Mouse (Mus musculus) left cerebral cortex, adult 18-20 months (tissue): Measurements from ENCODE around the gene Lkaaear1. TPM values are rescaled to one million over a fixed set of nuclear protein-coding genes. Genes with fewer than 3 reads are reported as not detected.

Experiments used
- DNase-seq, 2 experiments: peaks; one replicate each; pipeline ENCODE4 v3.0.0; 2021 to 2022; ENCODE audit warnings: low spot score in 2 of 2, mixed read lengths in 1 of 2
- total RNA-seq, 2 experiments: library from RNA; stranded (reverse); gene quantifications; 2 replicates each; pipeline ENCODE4 v1.2.3; 2021

Lkaaear1 gene
- total RNA-seq, 2 experiments from 2014 or later = not detected

DNA sequence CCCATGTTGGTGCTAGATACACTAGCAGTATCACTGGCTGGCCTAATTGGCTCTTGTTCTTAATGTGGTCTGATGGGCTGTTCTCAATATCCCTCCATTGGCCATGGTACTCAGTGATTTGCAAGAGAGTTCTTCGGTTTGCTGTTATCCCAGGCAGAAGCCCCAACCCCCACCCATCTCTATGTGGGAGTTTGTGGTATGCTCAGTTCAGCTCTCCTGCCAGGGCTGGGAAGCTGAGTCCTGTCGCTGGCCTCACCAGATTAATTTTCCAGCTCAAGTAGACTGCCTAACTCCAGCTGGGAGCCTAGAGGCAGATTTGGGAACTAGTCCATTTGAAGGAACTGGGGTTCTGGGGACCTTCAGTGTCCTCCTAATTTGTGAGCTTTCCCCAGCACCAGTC lies 40.8 kb downstream of the Lkaaear1 start:
- no peak for DNase-seq

- DNase-seq = no peak
These were observed 41.5 kb downstream of the Lkaaear1 start, which contains the start of gene Gm29797 for GRCm38 (mm10) chr2:181656734-181657133. Gene Gm29797, plus strand, starts transcription at chr2:181657034.

GRCm38 (mm10) chr2:181653523-181653922 lies 44.7 kb downstream of the Lkaaear1 start:
- DNase-seq = no peak

DNA sequence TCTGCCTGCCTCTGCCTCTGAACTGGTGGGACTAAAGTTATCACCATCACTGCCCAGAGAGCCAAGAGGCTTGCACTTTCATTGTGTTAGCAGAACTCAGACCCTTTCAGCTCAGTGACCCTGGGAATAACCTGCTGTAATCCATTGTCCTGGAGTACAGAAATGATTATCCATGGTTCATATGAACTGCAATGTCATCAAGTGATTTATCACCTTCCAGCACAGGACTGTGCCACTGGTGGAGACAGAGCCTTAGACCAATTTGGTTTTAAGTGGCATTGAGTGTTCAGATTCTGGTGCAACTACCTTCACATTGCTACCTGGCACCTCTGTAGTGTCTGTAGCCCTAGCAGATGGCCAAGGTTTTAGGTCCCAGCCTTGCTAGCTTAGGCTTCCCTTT lies 45.2 kb downstream of the Lkaaear1 start:
- no peak for DNase-seq

GRCm38 (mm10) chr2:181648926-181649325 lies 49.3 kb downstream of the Lkaaear1 start:
- DNase-seq = no peak

Other genes starting within 250 kb of the Lkaaear1 start
- gene Zbtb46, start 239.0 kb downstream of the Lkaaear1 start, total RNA-seq = 10 to 100 TPM; 13.8 to 15.3 TPM
- not detected for gene Abhd16b, start 205.2 kb downstream of the Lkaaear1 start, total RNA-seq
- 10 to 100 TPM; 77.5 to 82.8 TPM for gene Tpd52l2, start 201.3 kb downstream of the Lkaaear1 start, total RNA-seq
- 100 to 1,000 TPM; 299 to 304 TPM for gene Dnajc5, start 178.0 kb downstream of the Lkaaear1 start, total RNA-seq
- gene Uckl1, start 113.5 kb downstream of the Lkaaear1 start, total RNA-seq = 10 to 100 TPM; 51.5 to 70.2 TPM
- gene Prpf6, start 106.6 kb downstream of the Lkaaear1 start, total RNA-seq = 10 to 100 TPM; 57.5 to 60.3 TPM
- gene Zfp512b, start 105.6 kb downstream of the Lkaaear1 start, total RNA-seq = 10 to 100 TPM; 70.4 to 77.9 TPM
- 10 to 100 TPM; 20.8 to 23.5 TPM for gene Samd10, start 99.2 kb downstream of the Lkaaear1 start, total RNA-seq
- under 1 TPM; 0.67 to 0.80 TPM for gene Gm29797, start 41.4 kb downstream of the Lkaaear1 start, total RNA-seq
- gene Sox18, start 26.8 kb downstream of the Lkaaear1 start, total RNA-seq = 10 to 100 TPM; 14.2 to 14.3 TPM
- gene Tcea2, start 18.1 kb downstream of the Lkaaear1 start, total RNA-seq = 10 to 100 TPM; 58.3 to 59.3 TPM
- 10 to 100 TPM; 29.3 to 30.7 TPM for gene Rgs19, start 4.5 kb downstream of the Lkaaear1 start, total RNA-seq
- gene Oprl1, start 16.6 kb upstream of the Lkaaear1 start, total RNA-seq = 10 to 100 TPM; 57.5 to 61.9 TPM
- 10 to 100 TPM; 10.4 to 15.5 TPM for gene Myt1, start 64.9 kb upstream of the Lkaaear1 start, total RNA-seq
- gene Pcmtd2, start 139.4 kb upstream of the Lkaaear1 start, total RNA-seq = 10 to 100 TPM; 81.2 to 83.6 TPM
- gene Polr3k, start 165.9 kb upstream of the Lkaaear1 start, total RNA-seq = 10 to 100 TPM; 28.5 to 31.9 TPM